Mouse (Mus musculus) heart, embryonic 16.5 days (tissue): ENCODE measurements around the gene BC107364. TPM values are rescaled to one million over a fixed set of nuclear protein-coding genes. Genes with fewer than 3 reads are reported as not detected.
A peak's percentile ranks its signal among the peaks of the same experiment; 100 is the strongest.
"Not testable (repeated sequence)": the region's sequence is repeated elsewhere in the genome, so short reads cannot be mapped to it uniquely, and the experiment has no call there.

Source experiments
- ATAC-seq: fragments of 200-750 bp; cut with Nextera tagmentation; replicated peaks from 2 replicates; pipeline ENCODE4 v1.8.0; 2017; ENCODE audit warnings: moderate number of reproducible peaks; ENCODE audit not compliant: insufficient read depth, low FRiP score; ENCODE audit errors: extremely low read depth
- H3K27ac ChIP-seq: fragments of 300-500 bp; sonication (generic); 2 replicates; pipeline ENCODE4 v1.5.1; 2014; ENCODE audit warnings: mild to moderate bottlenecking, low read length, control low read depth, moderate library complexity
- H3K27me3 ChIP-seq: fragments of 300-500 bp; sonication (generic); 2 replicates; pipeline ENCODE4 v1.6.1; 2014; ENCODE audit warnings: low read length, mixed read lengths; ENCODE audit not compliant: control insufficient read depth, insufficient read depth
- H3K36me3 ChIP-seq: fragments of 300-500 bp; sonication (generic); 2 replicates; pipeline ENCODE4 v1.6.1; 2014; ENCODE audit not compliant: control insufficient read depth, insufficient read depth
- H3K4me1 ChIP-seq: fragments of 300-500 bp; sonication (generic); 2 replicates; pipeline ENCODE4 v1.6.1; 2014; ENCODE audit warnings: low read length, mixed read lengths; ENCODE audit not compliant: control insufficient read depth, insufficient read depth
- H3K4me2 ChIP-seq: fragments of 300-500 bp; sonication (generic); 2 replicates; pipeline ENCODE4 v1.6.1; 2014; ENCODE audit warnings: low read depth, mild to moderate bottlenecking, control low read depth, low read length
- H3K4me3 ChIP-seq: fragments of 300-500 bp; sonication (generic); 2 replicates; pipeline ENCODE4 v1.5.1; 2014; ENCODE audit warnings: mild to moderate bottlenecking, control low read depth, low read length
- H3K9ac ChIP-seq: fragments of 300-500 bp; sonication (generic); 2 replicates; pipeline ENCODE4 v1.6.1; 2014; ENCODE audit warnings: low read length, control low read depth
- H3K9me3 ChIP-seq: fragments of 300-500 bp; sonication (generic); replicated peaks from 2 replicates; pipeline ENCODE4 v1.6.1; 2016; ENCODE audit warnings: low read length; ENCODE audit not compliant: control insufficient read depth
- WGBS: fragments of 180-500 bp; shearing (Covaris S2); extraction: QIAGEN DNeasy Blood & Tissue Kit; methylation state at CpG from one replicate; pipeline ENCODE4 v1.1.7; 2014; 5-methylcytosine and 5-hydroxymethylcytosine counted together
- polyA plus RNA-seq: library from polyadenylated mRNA; unstranded; fragments of >200 nt; fragmentation: Nextera tagmentation; extraction: Ambion mirVana; gene quantifications from 2 replicates; pipeline ENCODE4 v1.2.1, GENCODE M21; 2015

The BC107364 gene
- polyA plus RNA-seq, 1 experiment from 2014 or later = 1.3 TPM

DNA sequence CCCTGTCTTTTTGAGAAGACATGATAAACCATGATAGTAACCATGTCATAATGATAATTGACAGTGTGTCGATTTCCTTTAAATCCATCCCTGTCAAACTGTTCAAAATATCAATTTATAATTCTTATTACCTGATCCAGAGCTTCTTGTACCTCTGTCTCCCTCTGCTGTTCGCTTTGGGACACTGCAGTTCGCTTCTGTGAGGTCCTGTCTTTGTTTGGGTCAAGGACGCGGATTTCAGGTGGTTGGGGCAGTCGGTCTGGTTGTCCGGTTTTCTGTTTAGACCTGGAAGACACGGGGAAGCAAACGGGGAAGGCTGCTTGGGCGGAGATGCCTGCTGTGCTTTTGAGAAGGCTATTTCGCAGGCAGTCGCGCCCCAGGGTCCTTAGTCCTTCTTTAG, 11.5 kb downstream of the BC107364 start:
- peak overlapping the region; percentile 47 for H3K4me3 ChIP-seq
- H3K27ac ChIP-seq = no peak overlapping the region
- no peak for ATAC-seq
- H3K4me2 ChIP-seq = peak overlapping the region; percentile 72
- H3K36me3 ChIP-seq = no peaks in the 10 kb centered on the region
- under 1% methylated on average over 13 of the region's 13 CpGs for WGBS
- peak overlapping the region; percentile 69 for H3K9ac ChIP-seq
- H3K4me1 ChIP-seq = no peaks in the 10 kb centered on the region
- H3K9me3 ChIP-seq = no peaks in the 10 kb centered on the region
- H3K27me3 ChIP-seq = peaks cover 69% of the 10 kb centered on the region

DNA sequence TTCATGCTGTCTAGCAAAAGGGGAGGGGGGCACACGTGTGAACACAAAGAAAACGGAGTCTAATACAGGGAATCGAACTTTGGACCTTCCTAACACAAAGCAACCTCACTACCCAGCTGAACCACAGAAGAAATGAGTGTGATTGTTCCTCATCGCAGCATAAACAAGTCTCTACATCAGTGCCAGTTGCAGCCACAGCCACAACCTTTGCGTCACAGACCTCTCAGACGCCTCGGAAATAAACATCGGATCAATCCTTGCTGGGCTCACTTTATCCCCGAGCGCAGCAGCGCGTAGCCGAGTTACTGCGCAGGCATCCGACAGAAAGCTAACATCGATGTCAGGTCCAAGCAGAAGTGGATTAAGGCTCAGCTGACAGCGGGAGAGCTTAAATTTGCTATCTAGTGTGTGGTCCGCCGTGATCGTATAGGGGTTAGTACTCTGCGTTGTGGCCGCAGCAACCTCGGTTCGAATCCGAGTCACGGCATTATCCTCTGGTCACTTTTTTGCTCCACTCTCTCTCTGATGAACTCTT, 16.5 kb downstream of the BC107364 start:
- H3K27ac ChIP-seq = no peak overlapping the region
- no peaks in the 10 kb centered on the region for H3K9me3 ChIP-seq
- H3K9ac ChIP-seq = no peak overlapping the region
- H3K4me1 ChIP-seq = no peaks in the 10 kb centered on the region
- no peak for ATAC-seq
- peak overlapping the region; percentile 29 for H3K4me3 ChIP-seq
- WGBS = 1% methylated on average over 26 of the region's 26 CpGs
- peak overlapping the region; percentile 24 for H3K4me2 ChIP-seq
- no peaks in the 10 kb centered on the region for H3K36me3 ChIP-seq
- peaks cover 48% of the 10 kb centered on the region for H3K27me3 ChIP-seq

DNA sequence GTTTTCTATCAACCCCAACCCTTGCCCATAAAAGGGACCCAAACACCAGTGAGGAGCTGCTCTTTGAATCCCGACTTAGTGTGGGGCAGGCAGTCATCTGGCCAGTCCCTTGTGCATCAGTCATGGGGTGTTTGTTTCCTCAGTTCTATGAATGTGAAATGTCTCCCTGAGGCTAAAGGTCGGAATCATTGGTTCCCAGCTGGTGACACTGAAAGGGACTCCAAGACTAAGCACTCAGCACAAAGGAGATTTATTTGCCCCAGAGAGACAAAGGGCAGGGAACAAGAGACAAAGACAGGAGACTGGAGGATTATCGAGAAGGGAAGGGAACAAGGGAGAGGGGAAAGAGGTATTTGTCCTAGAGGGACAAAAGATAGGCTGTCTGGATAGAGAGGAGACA, 19.9 kb downstream of the BC107364 start:
- WGBS = 50% methylated on average over 3 of the region's 3 CpGs

DNA sequence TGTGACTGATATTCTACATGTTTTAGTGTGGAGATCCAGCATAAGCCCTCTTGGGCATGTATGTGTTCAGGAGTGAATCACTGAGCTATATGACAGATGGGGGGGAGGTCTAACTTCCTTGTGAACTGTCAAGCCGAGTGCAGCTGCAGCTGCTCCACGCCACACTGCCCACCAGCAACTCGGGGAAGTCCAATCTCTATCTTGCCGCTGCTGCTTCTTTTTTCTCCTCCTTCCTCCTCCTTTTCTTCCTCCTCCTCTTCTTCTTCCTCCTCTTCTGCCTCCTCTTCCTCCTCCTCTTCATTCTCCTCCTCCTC, 22.3 kb downstream of the BC107364 start:
- Histone ChIP-seq H3K4me1 (0 out of 2 replicates have a peak, but pooled peaks cover 4% of the 10 kb centered on the region), H3K27me3 (peaks cover 18% of the 10 kb centered on the region), H3K27ac (no peak overlapping the region), H3K36me3 (no peaks in the 10 kb centered on the region), H3K4me2 (no peak overlapping the region), H3K9ac (no peak overlapping the region), H3K4me3 (no peak overlapping the region), H3K9me3 (no peaks in the 10 kb centered on the region)
- WGBS = 64% methylated on average over 4 of the region's 4 CpGs
- no peak for ATAC-seq

More for the DNA sequence above, 19.9 kb downstream of the BC107364 start:
- Histone ChIP-seq H3K27ac (no peak overlapping the region), H3K36me3 (no peaks in the 10 kb centered on the region), H3K4me3 (no peak overlapping the region), H3K9ac (no peak overlapping the region), H3K27me3 (peaks cover 29% of the 10 kb centered on the region), H3K9me3 (no peaks in the 10 kb centered on the region), H3K4me2 (no peak overlapping the region), H3K4me1 (0 out of 2 replicates have a peak, but pooled peaks cover 4% of the 10 kb centered on the region)
- ATAC-seq = no peak

DNA sequence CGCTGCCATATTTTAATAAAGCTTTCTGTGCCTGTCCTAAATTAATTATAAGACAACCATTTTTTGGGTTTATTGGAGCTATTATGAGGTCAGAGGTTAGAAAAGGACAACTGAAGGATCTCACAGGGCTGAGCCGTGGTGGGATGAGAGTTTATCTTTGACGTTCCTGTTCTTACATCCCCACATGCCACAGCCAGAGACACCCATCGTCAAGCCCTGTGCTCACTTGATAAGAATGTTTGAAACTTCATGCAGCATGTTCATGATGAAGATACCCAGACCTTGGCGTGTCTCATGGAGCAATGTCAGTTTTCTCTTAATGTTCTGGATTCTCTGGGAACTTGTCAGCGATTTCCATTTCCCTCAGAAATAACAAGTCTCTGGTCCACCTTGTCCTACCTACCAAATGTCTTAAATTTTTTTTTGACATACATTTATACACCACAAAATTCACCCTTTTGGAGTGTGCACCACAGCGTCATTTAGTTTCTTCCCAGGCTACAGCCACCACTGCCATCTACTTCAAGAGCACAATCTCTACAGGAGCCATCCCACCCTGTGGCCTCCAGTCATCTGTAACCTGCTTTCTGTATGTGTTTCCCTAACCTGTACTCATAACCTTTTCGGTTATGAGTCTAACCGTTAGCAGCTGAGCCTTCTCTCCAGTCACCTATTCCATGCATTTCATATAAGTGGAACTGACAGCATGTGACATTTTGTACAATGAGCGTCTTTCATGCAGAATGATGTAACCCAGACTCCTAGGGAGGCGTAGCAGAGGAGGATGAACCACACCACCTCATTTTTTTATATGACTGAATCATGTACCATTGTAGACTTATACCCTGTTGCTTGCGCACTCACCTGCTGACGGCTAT, 22.9 kb downstream of the BC107364 start:
- peaks cover 15% of the 10 kb centered on the region for H3K27me3 ChIP-seq
- no peak for ATAC-seq
- H3K4me1 ChIP-seq = 0 out of 2 replicates have a peak, but pooled peaks cover 4% of the 10 kb centered on the region
- H3K4me3 ChIP-seq = no peak overlapping the region
- WGBS = 75% methylated on average over 13 of the region's 13 CpGs
- H3K36me3 ChIP-seq = no peaks in the 10 kb centered on the region
- no peak overlapping the region for H3K9ac ChIP-seq
- H3K27ac ChIP-seq = no peak overlapping the region
- no peaks in the 10 kb centered on the region for H3K9me3 ChIP-seq
- H3K4me2 ChIP-seq = no peak overlapping the region

DNA sequence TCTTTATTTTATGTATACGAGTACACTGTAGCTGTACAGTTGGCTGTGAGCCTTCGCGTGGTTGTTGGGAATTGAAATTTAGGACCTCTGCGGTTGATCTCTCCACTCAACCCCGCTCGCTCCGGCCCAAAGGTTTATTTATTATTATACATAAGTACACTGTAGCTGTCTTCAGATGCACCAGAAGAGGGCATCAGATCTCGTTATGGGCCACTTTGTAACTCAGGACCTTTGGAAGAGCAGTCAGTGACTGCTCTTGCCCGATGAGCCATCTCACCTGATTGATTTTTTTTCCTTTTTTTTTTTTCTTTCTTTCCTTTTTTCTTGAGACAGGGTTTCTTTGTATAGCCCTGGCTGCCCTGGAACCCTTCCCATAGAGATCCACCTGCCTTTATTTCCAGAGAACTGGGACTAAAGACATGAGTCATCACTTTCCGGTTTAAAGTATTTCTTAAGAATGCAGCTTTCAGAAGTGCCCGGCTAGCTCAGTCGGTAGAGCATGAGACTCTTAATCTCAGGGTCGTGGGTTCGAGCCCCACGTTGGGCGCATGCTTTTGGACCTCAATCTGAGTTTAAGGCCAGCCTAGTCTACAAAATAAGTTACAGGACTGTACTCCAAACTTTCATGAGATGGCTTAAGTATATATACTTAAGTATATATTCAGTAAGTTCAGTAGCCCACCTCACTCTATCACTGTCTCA, 24.2 kb downstream of the BC107364 start:
- Histone ChIP-seq H3K9me3 (no peaks in the 10 kb centered on the region), H3K9ac (no peak overlapping the region), H3K4me2 (peak overlapping the region; percentile 57), H3K27me3 (peaks cover 14% of the 10 kb centered on the region), H3K27ac (no peak overlapping the region), H3K4me3 (peak overlapping the region; percentile 30), H3K4me1 (0 out of 2 replicates have a peak, but pooled peaks cover 4% of the 10 kb centered on the region), H3K36me3 (no peaks in the 10 kb centered on the region)
- ATAC-seq = 0 out of 2 replicates have a peak, but pooled peaks have one; percentile 45
- WGBS = 5% methylated on average over 16 of the region's 16 CpGs

DNA sequence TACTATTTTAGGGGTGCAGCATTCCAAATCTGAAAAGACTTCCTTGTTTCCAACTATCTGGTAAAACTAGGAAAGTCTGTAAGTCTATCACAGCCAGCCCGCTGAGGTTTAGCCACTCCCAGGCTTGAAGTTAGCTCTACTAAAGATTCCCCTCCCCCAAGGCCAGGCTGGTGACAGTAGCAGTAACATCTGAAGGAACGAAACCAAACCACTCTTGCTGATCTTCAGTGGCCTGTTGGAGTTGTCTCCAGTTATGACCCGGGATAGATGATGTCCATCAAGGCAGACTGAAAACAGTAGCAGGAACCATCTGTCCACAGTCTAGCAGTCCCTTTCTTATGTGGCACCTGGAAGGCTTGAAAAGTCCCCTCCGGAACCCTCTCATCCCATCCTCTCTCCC, 24.8 kb downstream of the BC107364 start:
- Histone ChIP-seq H3K4me1 (0 out of 2 replicates have a peak, but pooled peaks cover 4% of the 10 kb centered on the region), H3K9ac (0 out of 2 replicates have a peak overlapping the region, but pooled peaks have one; percentile 16), H3K27ac (no peak overlapping the region), H3K9me3 (no peaks in the 10 kb centered on the region), H3K4me2 (peak overlapping the region; percentile 57), H3K4me3 (peak overlapping the region; percentile 30), H3K36me3 (no peaks in the 10 kb centered on the region), H3K27me3 (peaks cover 16% of the 10 kb centered on the region)
- 11% methylated on average over 4 of the region's 4 CpGs for WGBS
- ATAC-seq = no peak

DNA sequence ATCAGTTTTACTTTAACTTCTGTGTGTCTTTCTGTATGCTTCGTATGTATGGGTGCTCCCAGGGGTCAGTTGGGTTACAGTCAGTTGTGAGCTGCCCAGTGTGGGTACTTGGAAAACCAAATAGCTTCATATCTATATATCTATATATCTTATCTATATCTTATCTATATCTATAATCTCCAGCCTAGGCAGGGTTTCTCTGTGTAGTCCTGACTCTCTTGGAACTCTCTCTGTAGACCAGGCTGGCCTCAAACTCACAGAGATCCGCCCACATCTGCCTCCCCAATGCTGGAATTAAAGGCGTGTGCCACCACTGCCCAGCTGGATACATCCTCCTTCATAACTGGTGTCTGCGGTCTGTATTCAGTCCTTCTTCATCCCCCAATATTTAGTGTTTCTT, 25.8 kb downstream of the BC107364 start:
- H3K4me2 ChIP-seq = no peak overlapping the region
- H3K27me3 ChIP-seq = peaks cover 16% of the 10 kb centered on the region
- H3K9me3 ChIP-seq = no peaks in the 10 kb centered on the region
- no peak overlapping the region for H3K4me3 ChIP-seq
- H3K27ac ChIP-seq = no peak overlapping the region
- H3K4me1 ChIP-seq = 0 out of 2 replicates have a peak, but pooled peaks cover 4% of the 10 kb centered on the region
- 82% methylated on average over 4 of the region's 4 CpGs for WGBS
- no peak for ATAC-seq
- H3K9ac ChIP-seq = no peak overlapping the region
- no peaks in the 10 kb centered on the region for H3K36me3 ChIP-seq

DNA sequence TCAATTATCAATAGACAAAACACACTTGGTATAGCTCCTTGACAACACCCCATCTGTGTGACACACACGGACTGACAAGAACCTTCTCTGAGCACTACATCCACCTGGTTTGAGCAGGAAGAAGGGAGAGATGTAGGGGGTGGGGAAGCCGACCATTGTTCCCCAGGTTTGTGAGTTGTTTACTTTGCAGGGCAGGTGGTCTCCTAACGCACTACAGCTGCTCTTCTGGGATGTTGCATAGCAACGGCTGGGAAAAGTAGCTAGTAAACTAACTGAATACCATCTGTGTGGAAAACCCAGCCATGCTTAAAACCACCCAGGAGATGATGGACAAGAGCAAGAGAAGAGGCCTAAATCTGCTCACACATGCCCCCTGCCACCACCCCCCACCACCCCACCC, 27.7 kb downstream of the BC107364 start:
- H3K36me3 ChIP-seq, H3K9me3 ChIP-seq, H3K9ac ChIP-seq, H3K4me3 ChIP-seq, H3K4me2 ChIP-seq, H3K27ac ChIP-seq, H3K4me1 ChIP-seq, ATAC-seq: not testable (repeated sequence)
- H3K27me3 ChIP-seq = peaks cover 16% of the 10 kb centered on the region
- 34% methylated on average over 4 of the region's 4 CpGs for WGBS
